Mouse (Mus musculus): ENCODE measurements around the gene Ly6g6c. TPM values are rescaled to one million over a fixed set of nuclear protein-coding genes. Genes with fewer than 3 reads are reported as not detected.

Gene Ly6g6c
- polyA plus RNA-seq, 1 experiment from 2014 or later: 0.38 TPM

GRCm38 (mm10) chr17:35066084-35066483 is 896 bp downstream of the Ly6g6c start, which contains the start of gene Mpig6b:
Mpig6b (minus strand) TSS chr17:35066184.
- Histone ChIP-seq H3K4me3 (ENCODE audit: low read depth, low read length) (peak within 1 kb of the TSS; percentile 28), H3K4me2 (peak within 1 kb of the TSS; percentile 62), H3K36me3 (ENCODE audit: insufficient read depth) (peaks cover 20% of the 10 kb centered on the region), H3K27ac (ENCODE audit: low read depth) (peak within 1 kb of the TSS; percentile 88), H3K9ac (peak within 1 kb of the TSS; percentile 17), H3K27me3 (ENCODE audit: insufficient read depth, low read length) (peaks cover 17% of the 10 kb centered on the region), H3K9me3 (ENCODE audit: low read depth, low read length) (no peaks in the 10 kb centered on the region), H3K4me1 (ENCODE audit: insufficient read depth) (no peaks in the 10 kb centered on the region; the same call in 1 of the 2 replicates)
- 50% methylated on average over 10 of the region's 10 CpGs for WGBS
- TF ChIP-seq CTCF (IDR thresholded peaks at IDR 0.05; ENCODE audit: low read depth): no peak
- ATAC-seq (ENCODE audit: insufficient read depth) (no peak), DNase-seq (no peak)

DNA sequence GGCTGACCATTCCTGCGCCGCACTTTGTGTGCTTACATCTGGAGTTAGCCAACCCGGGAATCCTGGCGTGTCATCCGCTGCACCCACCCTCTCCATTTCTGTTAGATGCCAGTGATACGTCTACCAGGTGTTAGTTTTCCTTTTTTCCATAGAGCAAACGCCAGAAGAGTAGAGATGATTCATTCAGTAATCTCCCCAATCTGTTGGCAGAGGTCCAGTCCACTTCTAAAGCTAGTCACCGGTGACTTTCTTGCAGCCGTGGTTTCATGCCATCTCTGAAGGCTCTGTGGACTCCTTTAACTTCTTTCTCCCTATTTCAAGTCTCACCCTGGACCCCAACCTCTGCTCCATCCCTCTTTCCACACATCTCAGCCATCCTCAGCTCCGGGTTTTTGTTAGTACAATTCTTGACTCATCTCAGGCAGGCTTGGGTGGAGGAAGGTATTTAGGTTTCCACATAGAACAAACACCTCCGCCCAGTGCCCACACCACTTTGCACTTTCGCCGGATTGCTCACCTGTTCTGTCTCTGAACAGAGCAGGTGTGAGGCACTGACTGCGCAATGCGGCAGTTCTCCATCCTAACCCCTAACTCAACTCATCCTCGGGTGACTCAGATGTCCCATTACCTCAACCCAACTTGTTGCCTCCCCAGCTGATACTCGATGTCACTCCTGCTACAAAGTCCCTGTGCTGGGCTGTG is 3.2 kb downstream of the Ly6g6c start:
- whole genome bisulfite sequencing: 64% methylated on average over 17 of the region's 17 CpGs
- no peaks in the 10 kb centered on the region for H3K4me1 ChIP-seq (ENCODE audit: insufficient read depth)
- TF ChIP-seq CTCF (IDR thresholded peaks at IDR 0.05; ENCODE audit: low read depth): no peak
- H3K9me3 ChIP-seq (ENCODE audit: low read depth, low read length): no peaks in the 10 kb centered on the region
- H3K36me3 ChIP-seq (ENCODE audit: insufficient read depth): no peaks in the 10 kb centered on the region
- H3K27ac ChIP-seq (ENCODE audit: low read depth): no peak overlapping the region
- H3K4me3 ChIP-seq (ENCODE audit: low read depth, low read length): no peak overlapping the region
- H3K9ac ChIP-seq: no peak overlapping the region
- DNase-seq (no peak), ATAC-seq (ENCODE audit: insufficient read depth) (no peak)
- H3K27me3 ChIP-seq (ENCODE audit: insufficient read depth, low read length): peaks cover 17% of the 10 kb centered on the region
- no peak overlapping the region for H3K4me2 ChIP-seq

DNA sequence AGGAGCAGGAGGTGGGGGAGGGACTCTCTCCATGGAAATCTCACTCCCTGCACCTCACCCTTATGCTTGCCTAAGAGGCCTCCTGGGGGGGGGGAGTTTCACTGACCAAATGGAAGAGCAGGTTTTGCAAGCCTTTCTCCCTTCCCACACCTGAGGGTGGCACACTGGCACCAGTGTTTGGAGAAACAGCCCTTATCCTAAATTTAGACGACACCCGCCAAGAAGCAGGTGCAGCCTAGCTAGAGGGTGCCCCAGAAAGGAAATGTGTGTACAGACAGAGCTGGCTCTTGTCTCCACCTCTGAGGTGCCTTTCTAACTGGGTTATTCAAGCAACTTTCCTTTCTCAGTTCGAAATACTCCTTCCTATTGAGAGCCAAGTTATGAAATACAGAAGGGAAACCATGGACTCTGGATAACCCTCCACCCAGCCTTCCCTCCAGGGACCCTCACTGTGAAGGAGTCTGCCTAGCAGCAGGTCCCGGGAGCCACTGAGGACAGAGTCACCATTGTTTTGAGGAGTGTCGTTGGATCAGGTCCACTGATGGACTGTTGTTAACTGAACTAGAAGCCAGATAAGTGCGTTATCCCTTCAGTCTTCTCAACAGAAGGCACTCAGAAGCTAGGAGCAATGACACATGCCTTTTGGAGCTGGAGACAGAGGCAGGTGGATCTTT is 5.5 kb downstream of the Ly6g6c start:
- H3K27ac ChIP-seq (ENCODE audit: low read depth): peak overlapping the region; percentile 76
- 0 out of 2 replicates have a peak, but pooled peaks have one; percentile 38 for ATAC-seq (ENCODE audit: insufficient read depth)
- TF ChIP-seq CTCF (IDR thresholded peaks at IDR 0.05; ENCODE audit: low read depth): peak; percentile 28; the same call in 1 of the 2 replicates

DNA sequence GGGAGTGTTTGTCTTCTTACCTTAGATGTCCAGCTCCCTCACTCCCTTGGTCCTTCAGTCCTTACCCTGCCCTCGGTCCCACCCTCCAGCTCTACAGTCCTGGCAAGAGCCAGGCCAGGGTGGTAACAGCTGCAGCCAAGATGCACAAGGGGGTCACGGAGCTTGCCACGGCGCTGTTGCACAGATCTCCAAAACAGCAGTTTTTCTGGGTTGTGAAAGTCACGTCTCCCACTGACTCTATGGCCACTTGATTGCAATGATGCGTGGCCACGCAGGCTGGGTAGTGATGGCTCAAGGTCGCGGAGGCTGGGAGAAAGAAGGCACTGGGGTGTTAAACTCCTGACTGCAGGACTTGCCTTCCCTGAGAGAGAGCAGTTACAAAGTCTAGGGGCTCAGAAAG is 6.3 kb downstream of the Ly6g6c start:
- peaks cover 7% of the 10 kb centered on the region for H3K27me3 ChIP-seq (ENCODE audit: insufficient read depth, low read length)
- H3K27ac ChIP-seq (ENCODE audit: low read depth): peak overlapping the region; percentile 76
- no peaks in the 10 kb centered on the region for H3K36me3 ChIP-seq (ENCODE audit: insufficient read depth)
- DNase-seq (no peak), ATAC-seq (ENCODE audit: insufficient read depth) (no peak)
- TF ChIP-seq CTCF (IDR thresholded peaks at IDR 0.05; ENCODE audit: low read depth): no peak
- no peak overlapping the region for H3K9ac ChIP-seq
- H3K4me2 ChIP-seq: no peak overlapping the region
- H3K4me1 ChIP-seq (ENCODE audit: insufficient read depth): no peaks in the 10 kb centered on the region
- H3K9me3 ChIP-seq (ENCODE audit: low read depth, low read length): no peaks in the 10 kb centered on the region
- 68% methylated on average over 9 of the region's 9 CpGs for WGBS
- H3K4me3 ChIP-seq (ENCODE audit: low read depth, low read length): no peak overlapping the region

More for the DNA sequence above, 5.5 kb downstream of the Ly6g6c start:
- Histone ChIP-seq H3K36me3 (ENCODE audit: insufficient read depth) (no peaks in the 10 kb centered on the region), H3K9me3 (ENCODE audit: low read depth, low read length) (no peaks in the 10 kb centered on the region), H3K4me1 (ENCODE audit: insufficient read depth) (no peaks in the 10 kb centered on the region), H3K4me3 (ENCODE audit: low read depth, low read length) (no peak overlapping the region), H3K27me3 (ENCODE audit: insufficient read depth, low read length) (peaks cover 12% of the 10 kb centered on the region), H3K4me2 (no peak overlapping the region), H3K9ac (no peak overlapping the region)
- 39% methylated on average over 6 of the region's 6 CpGs for WGBS
- peak; percentile 56 for DNase-seq

GRCm38 (mm10) chr17:35074097-35074496 is 8.9 kb downstream of the Ly6g6c start:
- no peak for TF ChIP-seq CTCF (IDR thresholded peaks at IDR 0.05; ENCODE audit: low read depth)
- H3K4me2 ChIP-seq: no peak overlapping the region
- no peak overlapping the region for H3K4me3 ChIP-seq (ENCODE audit: low read depth, low read length)
- no peaks in the 10 kb centered on the region for H3K27me3 ChIP-seq (ENCODE audit: insufficient read depth, low read length)
- no peaks in the 10 kb centered on the region for H3K9me3 ChIP-seq (ENCODE audit: low read depth, low read length)
- H3K4me1 ChIP-seq (ENCODE audit: insufficient read depth): 0 out of 2 replicates have a peak, but pooled peaks cover 4% of the 10 kb centered on the region
- no peak for DNase-seq
- no peak overlapping the region for H3K27ac ChIP-seq (ENCODE audit: low read depth)
- ATAC-seq (ENCODE audit: insufficient read depth): no peak
- H3K9ac ChIP-seq: no peak overlapping the region
- no peaks in the 10 kb centered on the region for H3K36me3 ChIP-seq (ENCODE audit: insufficient read depth)
- WGBS: 47% methylated on average over 17 of the region's 17 CpGs

DNA sequence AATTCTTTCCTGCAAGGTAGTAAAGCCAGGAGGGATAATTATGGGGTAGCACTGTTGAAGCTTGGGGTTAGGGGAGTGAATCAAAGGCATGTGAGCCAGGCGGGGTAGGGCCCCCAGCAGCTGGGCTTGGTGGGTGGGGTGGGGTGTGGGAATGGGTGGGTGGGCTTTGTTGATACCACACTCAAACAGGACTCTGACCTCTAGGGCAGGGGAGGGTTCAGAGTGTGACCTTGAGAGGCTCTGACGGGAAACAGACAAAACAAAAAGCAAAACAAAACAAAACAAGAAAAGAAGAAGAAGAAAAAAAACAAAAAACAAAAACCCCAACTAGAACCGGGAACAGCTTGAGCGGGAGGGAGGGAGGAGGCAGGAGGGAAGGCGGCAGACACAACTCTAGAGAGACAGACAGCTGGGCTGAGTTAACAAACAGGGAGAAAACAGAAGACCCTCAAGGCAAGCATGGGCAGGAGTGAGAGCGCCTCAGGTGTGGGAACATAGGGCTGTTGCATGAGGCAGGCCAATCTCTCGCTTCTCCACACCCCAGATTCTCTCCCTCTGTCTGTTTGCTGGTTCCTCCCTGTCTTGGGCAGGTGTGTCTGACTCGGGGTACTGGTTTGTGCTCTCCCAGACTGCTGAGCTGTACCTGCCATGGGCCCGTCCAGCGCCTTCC is 11.5 kb downstream of the Ly6g6c start, which contains the start of gene Ly6g6e:
Gene Ly6g6e, plus strand, starts transcription at position 396 of the 670 bp plus-strand sequence.
- peak within 1 kb of the TSS; percentile 69; the same call in 1 of the 2 replicates for H3K27ac ChIP-seq (ENCODE audit: low read depth)
- no peaks in the 10 kb centered on the region for H3K36me3 ChIP-seq (ENCODE audit: insufficient read depth)
- no peaks in the 10 kb centered on the region for H3K27me3 ChIP-seq (ENCODE audit: insufficient read depth, low read length)
- no peak for TF ChIP-seq CTCF (IDR thresholded peaks at IDR 0.05; ENCODE audit: low read depth)
- peak within 1 kb of the TSS; percentile 54 for H3K4me2 ChIP-seq
- no peak for DNase-seq
- H3K4me1 ChIP-seq (ENCODE audit: insufficient read depth): 0 out of 2 replicates have a peak, but pooled peaks cover 4% of the 10 kb centered on the region
- peak within 1 kb of the TSS; percentile 44 for H3K9ac ChIP-seq
- H3K9me3 ChIP-seq (ENCODE audit: low read depth, low read length): no peaks in the 10 kb centered on the region
- ATAC-seq (ENCODE audit: insufficient read depth): no peak
- H3K4me3 ChIP-seq (ENCODE audit: low read depth, low read length): peak within 1 kb of the TSS; percentile 21
- 26% methylated on average over 10 of the region's 10 CpGs for WGBS

Data from lung, embryonic 14.5 days (tissue).